Mouse (Mus musculus) limb, embryonic 15.5 days (tissue): ENCODE measurements around the gene Cntnap4. TPM values are rescaled to one million over a fixed set of nuclear protein-coding genes. Genes with fewer than 3 reads are reported as not detected.

Experiments
- ATAC-seq: fragments of 200-750 bp; cut with Nextera tagmentation; 2 replicates; pipeline ENCODE4 v1.8.0; 2017; ENCODE audit warnings: low read depth, moderate TSS enrichment; ENCODE audit not compliant: insufficient number of reproducible peaks, low FRiP score, low TSS enrichment
- H3K27ac ChIP-seq: fragments of 300-500 bp; sonication (generic); 2 replicates; pipeline ENCODE4 v1.5.1; 2015; ENCODE audit warnings: moderate library complexity, mild to moderate bottlenecking, inconsistent platforms
- H3K27me3 ChIP-seq: fragments of 300-500 bp; sonication (generic); 2 replicates; pipeline ENCODE4 v1.6.1; 2015; ENCODE audit warnings: inconsistent platforms
- H3K36me3 ChIP-seq: fragments of 300-500 bp; sonication (generic); 2 replicates; pipeline ENCODE4 v1.6.1; 2015; ENCODE audit warnings: inconsistent platforms
- H3K4me1 ChIP-seq: fragments of 300-500 bp; sonication (generic); 2 replicates; pipeline ENCODE4 v1.6.1; 2015; ENCODE audit warnings: inconsistent platforms
- H3K4me2 ChIP-seq: fragments of 300-500 bp; sonication (generic); 2 replicates; pipeline ENCODE4 v1.6.1; 2015; ENCODE audit warnings: mild to moderate bottlenecking, inconsistent platforms
- H3K4me3 ChIP-seq: fragments of 300-500 bp; sonication (generic); 2 replicates; pipeline ENCODE4 v1.5.1; 2015; ENCODE audit warnings: mild to moderate bottlenecking, inconsistent platforms
- H3K9ac ChIP-seq: fragments of 300-500 bp; sonication (generic); 2 replicates; pipeline ENCODE4 v1.6.1; 2015; ENCODE audit warnings: inconsistent platforms
- H3K9me3 ChIP-seq: fragments of 300-500 bp; sonication (generic); 2 replicates; pipeline ENCODE4 v1.6.1; 2016; ENCODE audit warnings: inconsistent platforms
- WGBS: fragments of 180-500 bp; shearing (Covaris S2); methylation state at CpG from one replicate; pipeline ENCODE4 v1.1.7; 2015; 5-methylcytosine and 5-hydroxymethylcytosine counted together
- polyA plus RNA-seq: library from polyadenylated mRNA; unstranded; fragments of >200 nt; fragmentation: Nextera tagmentation; extraction: Ambion mirVana; gene quantifications from 2 replicates; pipeline ENCODE4 v1.2.1, GENCODE M21; 2015

Cntnap4 gene
- polyA plus RNA-seq, 1 experiment from 2014 or later: 3.6 TPM

GRCm38 (mm10) chr8:112610121-112610520 lies 40.3 kb downstream of the Cntnap4 start:
- H3K27me3 ChIP-seq: no peaks in the 10 kb centered on the region
- WGBS: 74% methylated on average over 6 of the region's 6 CpGs
- H3K4me3 ChIP-seq: no peak overlapping the region
- no peak overlapping the region for H3K9ac ChIP-seq
- H3K4me1 ChIP-seq: no peaks in the 10 kb centered on the region
- ATAC-seq: no peak
- no peak overlapping the region for H3K27ac ChIP-seq
- H3K4me2 ChIP-seq: no peak overlapping the region
- no peaks in the 10 kb centered on the region for H3K9me3 ChIP-seq
- no peaks in the 10 kb centered on the region for H3K36me3 ChIP-seq

GRCm38 (mm10) chr8:112628791-112629190 lies 58.9 kb downstream of the Cntnap4 start:
- Histone ChIP-seq H3K36me3 (no peaks in the 10 kb centered on the region), H3K27ac (no peak overlapping the region), H3K4me2 (no peak overlapping the region), H3K9ac (no peak overlapping the region), H3K9me3 (no peaks in the 10 kb centered on the region), H3K4me3 (no peak overlapping the region), H3K4me1 (no peaks in the 10 kb centered on the region), H3K27me3 (no peaks in the 10 kb centered on the region)
- no peak for ATAC-seq
- 81% methylated on average over 7 of the region's 7 CpGs for WGBS

- Histone ChIP-seq H3K9ac (no peak overlapping the region), H3K27me3 (no peaks in the 10 kb centered on the region), H3K4me3 (no peak overlapping the region), H3K4me2 (no peak overlapping the region), H3K9me3 (no peaks in the 10 kb centered on the region), H3K27ac (no peak overlapping the region), H3K4me1 (no peaks in the 10 kb centered on the region), H3K36me3 (no peaks in the 10 kb centered on the region)
- no peak for ATAC-seq
- 90% methylated on average over 4 of the region's 4 CpGs for WGBS
Observed at GRCm38 (mm10) chr8:112652657-112653056, 82.8 kb downstream of the Cntnap4 start.

- Histone ChIP-seq H3K4me2 (no peak overlapping the region), H3K4me1 (no peaks in the 10 kb centered on the region), H3K9me3 (no peaks in the 10 kb centered on the region), H3K27me3 (no peaks in the 10 kb centered on the region), H3K36me3 (no peaks in the 10 kb centered on the region), H3K9ac (no peak overlapping the region), H3K4me3 (no peak overlapping the region), H3K27ac (no peak overlapping the region)
- 92% methylated on average over 1 of the region's 1 CpGs for WGBS
- ATAC-seq: no peak
Observed at GRCm38 (mm10) chr8:112653276-112653675, 83.4 kb downstream of the Cntnap4 start.

- no peak for ATAC-seq
- Histone ChIP-seq H3K4me3 (no peak overlapping the region), H3K27ac (no peak overlapping the region), H3K4me1 (no peaks in the 10 kb centered on the region), H3K27me3 (no peaks in the 10 kb centered on the region), H3K36me3 (no peaks in the 10 kb centered on the region), H3K9ac (no peak overlapping the region), H3K4me2 (no peak overlapping the region), H3K9me3 (no peaks in the 10 kb centered on the region)
- WGBS: 82% methylated on average over 3 of the region's 3 CpGs
Observed at GRCm38 (mm10) chr8:112653994-112654393, 84.2 kb downstream of the Cntnap4 start.

GRCm38 (mm10) chr8:112664067-112664466 lies 94.2 kb downstream of the Cntnap4 start:
- H3K27ac ChIP-seq: no peak overlapping the region

GRCm38 (mm10) chr8:112674671-112675070 lies 104.8 kb downstream of the Cntnap4 start:
- no peak overlapping the region for H3K27ac ChIP-seq
- H3K27me3 ChIP-seq: no peaks in the 10 kb centered on the region
- H3K4me2 ChIP-seq: no peak overlapping the region
- no peak overlapping the region for H3K9ac ChIP-seq
- no peak for ATAC-seq
- WGBS: 58% methylated on average over 1 of the region's 1 CpGs
- no peaks in the 10 kb centered on the region for H3K4me1 ChIP-seq
- H3K36me3 ChIP-seq: no peaks in the 10 kb centered on the region
- no peak overlapping the region for H3K4me3 ChIP-seq
- no peaks in the 10 kb centered on the region for H3K9me3 ChIP-seq

More at GRCm38 (mm10) chr8:112664067-112664466, 94.2 kb downstream of the Cntnap4 start:
- no peaks in the 10 kb centered on the region for H3K36me3 ChIP-seq
- H3K27me3 ChIP-seq: no peaks in the 10 kb centered on the region
- no peak overlapping the region for H3K4me2 ChIP-seq
- no peaks in the 10 kb centered on the region for H3K4me1 ChIP-seq
- ATAC-seq: no peak
- no peaks in the 10 kb centered on the region for H3K9me3 ChIP-seq
- 32% methylated on average over 3 of the region's 3 CpGs for WGBS
- no peak overlapping the region for H3K9ac ChIP-seq
- H3K4me3 ChIP-seq: no peak overlapping the region

GRCm38 (mm10) chr8:112681757-112682156 lies 111.9 kb downstream of the Cntnap4 start:
- no peak overlapping the region for H3K9ac ChIP-seq
- no peak for ATAC-seq
- H3K4me1 ChIP-seq: no peaks in the 10 kb centered on the region
- H3K4me3 ChIP-seq: no peak overlapping the region
- H3K9me3 ChIP-seq: no peaks in the 10 kb centered on the region
- no peak overlapping the region for H3K4me2 ChIP-seq
- WGBS: 73% methylated on average over 9 of the region's 9 CpGs
- H3K27me3 ChIP-seq: no peaks in the 10 kb centered on the region
- H3K36me3 ChIP-seq: no peaks in the 10 kb centered on the region
- H3K27ac ChIP-seq: no peak overlapping the region

GRCm38 (mm10) chr8:112695708-112696107 lies 125.9 kb downstream of the Cntnap4 start:
- H3K27ac ChIP-seq: no peak overlapping the region
- ATAC-seq: no peak
- H3K9ac ChIP-seq: no peak overlapping the region
- no peaks in the 10 kb centered on the region for H3K27me3 ChIP-seq
- H3K4me3 ChIP-seq: no peak overlapping the region
- no peaks in the 10 kb centered on the region for H3K9me3 ChIP-seq
- no peak overlapping the region for H3K4me2 ChIP-seq
- no peaks in the 10 kb centered on the region for H3K4me1 ChIP-seq
- no peaks in the 10 kb centered on the region for H3K36me3 ChIP-seq

- ATAC-seq: no peak
- no peak overlapping the region for H3K9ac ChIP-seq
- no peaks in the 10 kb centered on the region for H3K27me3 ChIP-seq
- H3K36me3 ChIP-seq: no peaks in the 10 kb centered on the region
- H3K9me3 ChIP-seq: no peaks in the 10 kb centered on the region
- no peak overlapping the region for H3K4me3 ChIP-seq
- H3K4me1 ChIP-seq: no peaks in the 10 kb centered on the region
- no peak overlapping the region for H3K27ac ChIP-seq
- 79% methylated on average over 3 of the region's 3 CpGs for WGBS
- H3K4me2 ChIP-seq: no peak overlapping the region
Observed at GRCm38 (mm10) chr8:112698141-112698540, 128.3 kb downstream of the Cntnap4 start.

GRCm38 (mm10) chr8:112716982-112717381 lies 147.1 kb downstream of the Cntnap4 start:
- H3K27ac ChIP-seq: no peak overlapping the region
- 65% methylated on average over 3 of the region's 3 CpGs for WGBS
- no peaks in the 10 kb centered on the region for H3K9me3 ChIP-seq
- H3K4me1 ChIP-seq: no peaks in the 10 kb centered on the region
- no peaks in the 10 kb centered on the region for H3K27me3 ChIP-seq
- H3K36me3 ChIP-seq: no peaks in the 10 kb centered on the region
- H3K9ac ChIP-seq: no peak overlapping the region
- no peak for ATAC-seq
- no peak overlapping the region for H3K4me2 ChIP-seq
- H3K4me3 ChIP-seq: no peak overlapping the region

- Histone ChIP-seq H3K36me3 (no peaks in the 10 kb centered on the region), H3K9ac (no peak overlapping the region), H3K4me1 (0 out of 2 replicates have a peak, but pooled peaks cover 2% of the 10 kb centered on the region), H3K27ac (no peak overlapping the region), H3K9me3 (no peaks in the 10 kb centered on the region), H3K4me2 (no peak overlapping the region), H3K4me3 (no peak overlapping the region), H3K27me3 (no peaks in the 10 kb centered on the region)
- WGBS: 36% methylated on average over 9 of the region's 9 CpGs
- no peak for ATAC-seq
Observed at GRCm38 (mm10) chr8:112724918-112725317, 155.1 kb downstream of the Cntnap4 start.
